Mouse (Mus musculus): Measurements from ENCODE around the gene Fhod1. TPM values are rescaled to one million over a fixed set of nuclear protein-coding genes. Genes with fewer than 3 reads are reported as not detected.

Gene Fhod1
- polyA plus RNA-seq, 1 experiment from 2014 or later, result 0.98 TPM

GRCm38 (mm10) chr8:105309142-105309847 is 38.5 kb downstream of the Fhod1 start:
- WGBS, result 81% methylated on average over 15 of the region's 15 CpGs
- ATAC-seq (ENCODE audit: low FRiP score, low read depth), result no peak
- no peak overlapping the region for H3K9ac ChIP-seq
- no peak overlapping the region for H3K4me3 ChIP-seq
- H3K4me1 ChIP-seq, result peaks cover 11% of the 10 kb centered on the region
- H3K27ac ChIP-seq, result no peak overlapping the region
- H3K4me2 ChIP-seq (replicated peaks), result no peak overlapping the region
- no peaks in the 10 kb centered on the region for H3K27me3 ChIP-seq (replicated peaks)
- peaks cover 72% of the 10 kb centered on the region for H3K36me3 ChIP-seq
- H3K9me3 ChIP-seq, result no peaks in the 10 kb centered on the region

- 93% methylated on average over 10 of the region's 10 CpGs for WGBS
Observed at GRCm38 (mm10) chr8:105308428-105308827, 39.3 kb downstream of the Fhod1 start.

GRCm38 (mm10) chr8:105307670-105308069 is 40.1 kb downstream of the Fhod1 start:
- WGBS, result 96% methylated on average over 13 of the region's 13 CpGs
- H3K27ac ChIP-seq, result no peak overlapping the region
- no peak overlapping the region for H3K9ac ChIP-seq
- H3K4me3 ChIP-seq, result no peak overlapping the region
- no peaks in the 10 kb centered on the region for H3K27me3 ChIP-seq (replicated peaks)
- no peak overlapping the region for H3K4me2 ChIP-seq (replicated peaks)
- no peaks in the 10 kb centered on the region for H3K9me3 ChIP-seq
- H3K36me3 ChIP-seq, result peaks cover 70% of the 10 kb centered on the region
- no peak for ATAC-seq (ENCODE audit: low FRiP score, low read depth)
- H3K4me1 ChIP-seq, result peaks cover 11% of the 10 kb centered on the region

More at GRCm38 (mm10) chr8:105308428-105308827, 39.3 kb downstream of the Fhod1 start:
- Histone ChIP-seq H3K27ac (no peak overlapping the region), H3K4me2 (replicated peaks) (no peak overlapping the region), H3K4me3 (no peak overlapping the region), H3K9me3 (no peaks in the 10 kb centered on the region), H3K36me3 (peaks cover 72% of the 10 kb centered on the region), H3K9ac (no peak overlapping the region), H3K4me1 (peaks cover 11% of the 10 kb centered on the region), H3K27me3 (replicated peaks) (no peaks in the 10 kb centered on the region)
- ATAC-seq (ENCODE audit: low FRiP score, low read depth), result no peak

- peaks cover 73% of the 10 kb centered on the region for H3K36me3 ChIP-seq
- peaks cover 11% of the 10 kb centered on the region for H3K4me1 ChIP-seq
- no peak overlapping the region for H3K9ac ChIP-seq
Observed at GRCm38 (mm10) chr8:105306146-105306691, 41.5 kb downstream of the Fhod1 start.

GRCm38 (mm10) chr8:105305211-105306145 is 42.3 kb downstream of the Fhod1 start, which contains the start of gene Elmo3:
Gene Elmo3 (plus strand): TSS chr8:105305601.
- Histone ChIP-seq H3K27ac (no peak within 1 kb of the TSS), H3K4me2 (replicated peaks) (peak within 1 kb of the TSS; percentile 49), H3K9me3 (no peaks in the 10 kb centered on the region), H3K36me3 (peaks cover 78% of the 10 kb centered on the region), H3K9ac (peak within 1 kb of the TSS; percentile 45), H3K4me1 (peaks cover 11% of the 10 kb centered on the region), H3K27me3 (replicated peaks) (no peaks in the 10 kb centered on the region), H3K4me3 (peak within 1 kb of the TSS; percentile 7; the same call in 1 of the 2 replicates)
- 10% methylated on average over 30 of the region's 30 CpGs for WGBS
- ATAC-seq (ENCODE audit: low FRiP score, low read depth), result peak; percentile 51

More at GRCm38 (mm10) chr8:105306146-105306691, 41.5 kb downstream of the Fhod1 start:
- no peak overlapping the region for H3K27ac ChIP-seq
- 0 out of 2 replicates have a peak, but pooled peaks have one; percentile 4 for ATAC-seq (ENCODE audit: low FRiP score, low read depth)
- H3K4me2 ChIP-seq (replicated peaks), result peak overlapping the region; percentile 49
- WGBS, result 61% methylated on average over 5 of the region's 5 CpGs
- H3K27me3 ChIP-seq (replicated peaks), result no peaks in the 10 kb centered on the region
- H3K4me3 ChIP-seq, result 0 out of 2 replicates have a peak overlapping the region, but pooled peaks have one; percentile 7
- no peaks in the 10 kb centered on the region for H3K9me3 ChIP-seq

- no peaks in the 10 kb centered on the region for H3K9me3 ChIP-seq
- H3K27ac ChIP-seq, result no peak overlapping the region
- no peak overlapping the region for H3K4me3 ChIP-seq
- no peak overlapping the region for H3K9ac ChIP-seq
- peaks cover 80% of the 10 kb centered on the region for H3K36me3 ChIP-seq
- WGBS, result 76% methylated on average over 9 of the region's 9 CpGs
- H3K27me3 ChIP-seq (replicated peaks), result no peaks in the 10 kb centered on the region
- ATAC-seq (ENCODE audit: low FRiP score, low read depth), result no peak
- H3K4me2 ChIP-seq (replicated peaks), result no peak overlapping the region
- H3K4me1 ChIP-seq, result peaks cover 11% of the 10 kb centered on the region
Observed at GRCm38 (mm10) chr8:105304325-105305210, 43.2 kb downstream of the Fhod1 start.

GRCm38 (mm10) chr8:105303874-105304273 is 43.9 kb downstream of the Fhod1 start:
- no peak for ATAC-seq (ENCODE audit: low FRiP score, low read depth)
- Histone ChIP-seq H3K36me3 (peaks cover 76% of the 10 kb centered on the region), H3K9me3 (no peaks in the 10 kb centered on the region)

GRCm38 (mm10) chr8:105303396-105303795 is 44.4 kb downstream of the Fhod1 start:
- H3K9me3 ChIP-seq, result no peaks in the 10 kb centered on the region
- 84% methylated on average over 8 of the region's 8 CpGs for WGBS
- peaks cover 71% of the 10 kb centered on the region for H3K36me3 ChIP-seq
- no peak overlapping the region for H3K4me2 ChIP-seq (replicated peaks)
- H3K27me3 ChIP-seq (replicated peaks), result no peaks in the 10 kb centered on the region
- ATAC-seq (ENCODE audit: low FRiP score, low read depth), result no peak
- peaks cover 20% of the 10 kb centered on the region for H3K4me1 ChIP-seq
- H3K9ac ChIP-seq, result no peak overlapping the region
- H3K27ac ChIP-seq, result no peak overlapping the region
- no peak overlapping the region for H3K4me3 ChIP-seq

More at GRCm38 (mm10) chr8:105303874-105304273, 43.9 kb downstream of the Fhod1 start:
- peaks cover 16% of the 10 kb centered on the region for H3K4me1 ChIP-seq
- H3K27me3 ChIP-seq (replicated peaks), result no peaks in the 10 kb centered on the region
- WGBS, result 91% methylated on average over 9 of the region's 9 CpGs
- no peak overlapping the region for H3K4me2 ChIP-seq (replicated peaks)
- H3K4me3 ChIP-seq, result no peak overlapping the region
- H3K9ac ChIP-seq, result no peak overlapping the region
- no peak overlapping the region for H3K27ac ChIP-seq

- Histone ChIP-seq H3K9me3 (no peaks in the 10 kb centered on the region), H3K9ac (no peak overlapping the region), H3K4me3 (no peak overlapping the region), H3K27ac (no peak overlapping the region), H3K36me3 (peaks cover 52% of the 10 kb centered on the region), H3K4me1 (peaks cover 13% of the 10 kb centered on the region), H3K27me3 (replicated peaks) (0 out of 2 replicates have a peak, but pooled peaks cover 3% of the 10 kb centered on the region), H3K4me2 (replicated peaks) (no peak overlapping the region)
- ATAC-seq (ENCODE audit: low FRiP score, low read depth), result no peak
- 97% methylated on average over 8 of the region's 8 CpGs for WGBS
Observed at GRCm38 (mm10) chr8:105299962-105300361, 47.8 kb downstream of the Fhod1 start.

GRCm38 (mm10) chr8:105298351-105299252 is 49.2 kb downstream of the Fhod1 start:
- Histone ChIP-seq H3K36me3 (peaks cover 38% of the 10 kb centered on the region), H3K4me1 (peaks cover 13% of the 10 kb centered on the region), H3K9ac (peak overlapping the region; percentile 83), H3K4me3 (peak overlapping the region; percentile 90), H3K27me3 (replicated peaks) (0 out of 2 replicates have a peak, but pooled peaks cover 7% of the 10 kb centered on the region), H3K9me3 (no peaks in the 10 kb centered on the region), H3K27ac (no peak overlapping the region), H3K4me2 (replicated peaks) (peak overlapping the region; percentile 92)
- no peak for ATAC-seq (ENCODE audit: low FRiP score, low read depth)
- 63% methylated on average over 18 of the region's 18 CpGs for WGBS

All from neural tube, embryonic 12.5 days (tissue).